Mouse (Mus musculus) retina, postnatal 7 days (tissue): ENCODE measurements at regions not wholly inside any gene's neighbourhood (a gene's known extent, or its start where the extent isn't known, plus 50 kb on each side); places are given as distances from the start of the nearest gene placed in this dataset.

Experiments used
- DNase-seq: peaks from one replicate; pipeline ENCODE4 v3.0.0-alpha.2; 2012; ENCODE audit warnings: low read depth, low spot score

DNA sequence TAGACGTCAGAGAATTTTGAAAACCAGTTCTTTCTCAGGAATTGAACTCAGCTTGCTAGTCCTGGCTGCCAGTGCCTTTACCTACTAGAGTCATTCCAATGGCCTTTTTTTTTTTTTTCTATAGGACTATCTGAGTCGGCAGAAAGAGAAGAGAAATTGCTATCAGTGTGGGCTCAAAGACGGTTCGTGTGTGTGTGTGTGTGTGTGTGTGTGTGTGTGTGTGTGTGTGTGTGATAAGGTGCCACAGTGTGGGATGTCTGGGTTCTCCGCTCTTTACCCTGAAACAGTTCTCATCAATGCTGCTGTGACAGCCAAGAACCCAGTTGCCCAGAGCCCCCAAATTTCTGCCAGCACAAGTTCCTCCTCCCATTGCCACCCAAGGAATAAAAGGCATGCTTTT is 146.1 kb downstream of the Rybp start:
- no peak for DNase-seq

DNA sequence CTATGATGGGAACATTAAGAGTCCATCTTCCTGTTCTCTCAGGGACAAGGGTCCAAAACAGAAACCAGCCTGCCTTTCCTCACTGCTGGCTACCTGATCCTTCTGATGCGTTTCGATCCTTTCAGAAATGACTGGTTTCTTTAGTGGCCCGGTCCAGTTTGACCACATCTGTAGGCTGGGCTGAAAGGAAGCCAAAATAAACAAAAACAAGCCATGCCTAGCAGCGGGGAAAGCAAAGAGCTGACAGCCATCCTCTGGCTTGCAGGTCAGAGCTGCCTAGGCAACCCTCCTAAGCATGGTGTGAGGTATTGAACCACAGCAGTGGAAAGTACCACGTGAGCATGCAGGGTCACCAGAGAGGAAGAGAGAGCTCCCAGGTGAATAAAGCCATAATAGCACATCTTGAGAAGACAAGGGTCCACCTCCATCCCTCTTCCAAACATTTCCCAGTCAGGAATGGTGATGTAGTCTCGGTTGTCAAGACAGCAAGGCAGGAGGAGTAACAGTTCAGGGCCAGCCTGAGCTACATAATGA is 146.6 kb downstream of the Rybp start:
- DNase-seq, result no peak

DNA sequence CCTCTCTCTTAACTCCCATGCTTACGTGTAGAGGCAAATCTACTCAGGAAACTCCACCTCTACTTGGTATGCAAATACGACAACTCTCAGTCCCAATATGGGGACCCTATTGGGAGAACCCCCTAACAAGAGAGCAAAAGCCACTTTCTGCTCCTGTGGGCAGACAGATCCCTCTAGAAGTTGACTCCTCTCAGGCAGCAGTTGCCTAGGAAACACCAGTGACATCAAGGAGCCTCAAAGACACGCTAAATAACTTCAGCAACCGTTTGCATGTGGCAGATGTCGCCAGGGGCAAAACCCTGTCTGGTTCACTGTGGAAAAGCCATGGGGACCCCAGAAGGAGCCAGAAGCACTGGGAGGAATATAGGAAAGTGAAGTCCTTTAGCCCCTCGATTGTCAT is 147.5 kb downstream of the Rybp start:
- no peak for DNase-seq

DNA sequence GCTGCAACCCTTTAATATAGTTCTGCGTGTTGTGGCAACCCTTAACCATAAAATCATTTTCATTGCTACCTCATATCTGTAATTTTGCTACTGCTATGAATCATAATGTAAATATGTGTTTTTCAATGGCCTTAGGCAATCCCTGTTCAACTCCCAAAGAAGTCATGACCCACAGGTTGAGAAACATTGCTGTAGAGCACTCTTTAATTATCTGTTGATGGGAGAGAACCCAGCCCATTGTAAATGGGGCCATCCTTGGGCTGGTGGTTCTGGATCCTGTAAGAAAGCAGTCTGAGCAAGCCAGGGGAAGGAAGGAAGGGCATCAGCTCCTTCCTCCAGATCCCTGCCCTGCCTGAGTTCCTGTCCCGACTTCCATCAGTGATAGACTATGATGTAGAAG is 148.6 kb downstream of the Rybp start:
- DNase-seq, result no peak

DNA sequence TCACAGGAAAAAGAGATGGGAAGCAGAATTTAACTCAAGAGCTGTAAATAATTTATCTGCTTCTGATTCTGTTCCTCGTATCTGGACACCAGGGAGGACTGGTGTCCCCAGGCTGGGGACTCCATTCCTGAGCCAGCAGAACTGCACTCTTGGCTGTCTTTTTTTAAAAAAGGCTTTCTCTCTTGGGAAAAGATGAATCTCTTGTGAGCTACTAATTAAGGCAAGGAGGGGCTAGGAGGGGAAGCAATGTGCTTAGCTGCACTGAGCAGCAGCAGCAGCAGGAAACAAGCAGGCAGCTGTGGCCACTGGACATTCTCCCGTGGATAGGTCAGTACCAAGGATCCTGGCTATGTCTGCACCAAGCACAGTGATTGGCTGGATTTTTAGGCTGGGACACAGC is 152.1 kb downstream of the Rybp start:
- no peak for DNase-seq

DNA sequence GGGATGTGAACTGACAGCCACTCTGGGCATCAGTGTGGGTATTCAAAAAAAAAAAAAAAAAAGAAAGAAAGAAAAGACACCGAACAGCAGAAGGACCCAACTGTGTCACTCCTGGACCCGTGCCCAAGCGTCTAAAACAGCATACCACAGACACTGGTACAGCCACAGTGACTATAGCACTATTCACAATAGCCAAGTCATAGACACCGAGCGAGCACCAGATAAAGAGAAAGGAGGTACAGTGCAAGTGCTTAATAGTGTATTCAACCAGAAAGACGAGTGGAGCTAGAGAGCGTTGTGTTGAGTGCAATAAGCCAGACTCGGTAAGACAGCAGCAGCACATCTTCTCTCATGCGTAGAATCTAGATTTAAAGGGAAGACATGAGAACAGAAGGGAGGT is 153.3 kb downstream of the Rybp start:
- DNase-seq, result no peak

DNA sequence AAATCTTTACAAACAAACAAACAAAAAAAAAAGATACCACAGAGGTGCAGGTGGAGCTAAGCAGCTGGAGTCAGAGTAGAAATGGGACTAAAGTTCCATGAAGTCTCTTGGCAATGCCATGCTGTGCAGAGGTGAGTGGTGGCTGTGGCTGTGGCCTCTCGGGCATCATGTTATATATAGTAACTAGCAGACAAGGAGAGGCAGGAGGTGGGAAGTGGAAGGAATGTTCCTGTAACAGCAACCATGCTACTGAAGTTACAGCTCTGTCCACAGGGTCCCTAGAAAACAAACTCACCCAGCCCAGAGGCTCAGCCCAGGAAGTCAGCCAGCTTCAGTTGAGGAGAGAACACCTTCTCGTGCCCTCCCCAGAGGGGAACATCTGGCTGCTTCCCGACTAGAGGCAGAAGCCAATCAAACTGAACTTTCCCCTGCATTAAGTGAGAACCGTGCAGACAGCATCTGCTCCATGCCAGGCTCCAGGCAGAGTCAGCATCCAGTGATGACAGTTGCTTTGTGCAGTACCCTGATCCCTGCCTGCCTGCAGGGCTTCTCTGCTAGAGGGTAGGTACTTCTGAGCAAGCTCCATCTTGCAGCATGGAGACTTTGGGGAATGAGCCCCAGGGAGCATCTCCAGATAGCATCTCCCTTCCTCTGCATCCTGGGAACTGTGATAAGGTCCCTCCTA is 154.2 kb downstream of the Rybp start:
- DNase-seq, result no peak

DNA sequence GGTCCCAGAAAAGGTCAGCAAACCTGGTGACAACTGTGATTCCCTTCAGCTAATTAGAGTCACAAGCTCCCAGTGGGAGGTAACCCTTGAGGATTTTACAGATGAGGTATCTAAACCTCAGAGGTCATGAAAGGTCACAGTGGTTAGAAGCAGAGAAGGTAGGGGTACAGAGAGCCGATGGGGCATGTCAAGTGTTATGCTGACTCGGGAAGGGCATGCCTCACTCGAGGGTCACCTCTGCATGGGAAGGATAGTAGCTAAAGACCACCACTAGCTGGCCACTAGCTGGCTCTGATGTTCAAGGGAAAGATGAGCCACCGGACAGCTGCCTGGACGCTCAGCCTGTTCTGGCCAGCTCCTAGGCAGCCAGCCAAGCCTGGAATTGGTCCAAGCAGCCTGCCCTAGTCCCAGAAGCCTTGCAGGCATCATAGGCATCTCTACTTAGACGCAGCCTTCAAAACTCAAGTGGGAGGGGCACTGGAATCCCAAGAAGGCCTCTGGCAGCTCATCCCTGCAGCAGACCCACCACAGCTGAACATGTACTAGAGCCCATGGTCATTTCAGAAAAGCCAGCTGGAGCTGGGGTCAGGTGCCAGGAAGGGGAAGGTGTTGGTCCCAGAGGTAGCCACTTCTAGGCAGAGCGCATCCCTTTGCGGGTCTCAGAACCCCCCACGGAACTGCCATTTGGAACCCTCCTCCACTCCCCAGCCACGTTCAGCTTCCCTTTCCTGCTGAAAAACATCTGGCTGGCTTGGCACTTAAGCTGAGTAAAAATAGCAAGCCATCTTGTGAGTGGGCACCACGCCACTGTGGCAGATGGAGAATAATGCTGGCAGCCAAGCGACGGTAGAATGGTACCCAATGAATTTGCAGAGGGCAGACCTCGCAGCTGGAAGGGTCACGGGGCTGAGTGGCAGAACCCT is 159.8 kb downstream of the Rybp start:
- peak; percentile 66 for DNase-seq

DNA sequence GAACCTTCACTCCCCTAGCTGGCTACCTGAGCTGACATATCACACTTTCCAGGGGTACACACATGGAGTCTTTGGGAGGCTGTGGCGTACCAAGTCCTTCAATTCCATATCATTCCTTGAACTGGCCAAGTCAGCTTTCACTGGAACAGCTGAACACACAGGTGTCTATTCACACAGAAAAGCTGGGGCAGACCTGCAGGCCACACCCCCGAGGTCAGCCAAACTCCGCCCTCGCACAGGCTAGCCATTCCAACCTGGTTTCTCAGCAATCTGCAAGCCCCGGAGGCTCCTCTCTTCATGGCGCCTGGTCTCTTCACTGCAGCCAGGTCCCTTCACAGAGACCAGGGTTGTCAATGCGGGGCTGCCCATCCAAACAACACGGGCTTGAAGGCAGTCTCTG is 160.5 kb downstream of the Rybp start:
- no peak for DNase-seq

DNA sequence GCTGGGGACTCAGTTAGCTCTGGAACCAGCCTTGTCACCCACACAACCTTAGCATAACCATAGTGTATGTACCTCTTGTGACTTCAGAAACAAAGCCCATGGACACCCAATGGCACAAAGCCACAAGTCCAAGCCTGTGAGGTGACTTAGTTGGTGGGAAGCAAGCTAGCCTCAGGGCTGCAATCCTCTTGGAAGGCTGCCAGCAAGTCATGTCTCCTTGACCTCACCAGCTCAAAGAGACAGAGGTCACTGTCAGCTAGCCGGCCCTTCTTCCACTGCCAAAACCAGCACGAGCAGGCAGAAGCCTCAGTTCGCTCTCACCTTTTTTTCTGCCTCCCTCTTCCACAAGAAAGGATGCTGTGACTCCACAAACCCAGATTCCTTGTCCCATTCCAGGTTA is 161.0 kb downstream of the Rybp start:
- no peak for DNase-seq

DNA sequence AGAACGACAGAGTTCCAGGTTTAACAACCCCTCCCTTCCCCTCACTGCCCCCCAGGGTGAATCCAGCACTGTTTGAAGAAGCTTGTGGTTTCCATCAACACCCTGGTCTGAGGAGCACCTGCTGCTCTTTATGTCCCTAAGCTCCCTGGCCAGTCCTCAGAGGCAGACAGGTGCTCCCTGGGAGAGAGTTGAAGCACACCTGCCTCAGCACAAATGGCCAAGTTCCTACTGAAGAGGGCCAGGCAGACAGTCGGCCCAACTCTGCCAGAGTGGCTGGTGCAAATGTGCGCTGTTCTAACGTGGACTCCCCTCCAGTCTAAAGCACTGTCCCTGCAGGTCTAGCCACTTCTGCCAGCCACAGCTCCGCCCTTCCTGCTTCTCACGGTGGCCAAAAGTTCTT is 166.0 kb downstream of the Rybp start:
- no peak for DNase-seq

DNA sequence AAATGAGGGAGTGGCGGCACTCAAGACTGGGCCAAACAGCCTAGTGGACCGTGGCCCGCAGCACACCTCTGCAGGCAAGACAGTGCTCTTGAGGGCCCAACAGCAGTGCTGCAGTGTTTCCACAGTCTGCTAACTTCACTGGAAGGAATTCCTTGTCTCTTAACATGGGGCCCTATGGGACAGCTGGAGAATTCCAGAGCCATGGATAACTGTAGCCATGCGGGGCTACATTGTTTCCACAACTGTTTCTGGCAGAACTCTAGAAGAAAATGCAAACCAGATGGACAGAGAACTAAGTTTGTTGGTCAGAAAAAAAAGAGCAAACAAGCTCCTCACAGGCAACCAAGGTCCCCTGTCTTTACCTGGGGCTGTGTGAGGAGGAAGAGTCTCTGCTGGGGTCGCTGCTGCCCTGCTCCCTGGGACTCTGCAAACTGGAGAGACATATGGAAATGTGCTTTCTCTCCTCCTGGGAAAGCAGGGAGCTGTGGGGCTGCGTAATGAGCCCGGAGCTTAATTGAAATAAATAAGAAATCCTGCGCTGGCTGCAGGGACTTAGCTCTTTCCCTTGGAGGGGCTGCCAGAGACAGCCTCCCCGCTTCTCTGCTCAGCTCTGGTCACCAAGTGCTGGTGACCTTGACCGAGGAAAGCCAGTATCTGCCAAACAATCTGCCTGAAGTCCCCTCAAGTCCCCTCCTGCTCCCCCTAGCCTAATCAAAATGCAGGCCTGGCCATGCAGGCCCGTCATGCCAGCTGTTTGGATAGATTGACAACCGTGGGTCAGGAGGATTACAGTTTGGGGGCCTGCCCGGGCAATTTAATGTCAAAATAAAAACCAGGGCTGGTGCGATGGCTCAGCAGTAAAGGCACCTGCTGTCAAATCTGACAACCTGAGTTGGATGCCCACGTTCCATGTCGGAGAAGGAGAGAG is 167.0 kb downstream of the Rybp start:
- no peak for DNase-seq

DNA sequence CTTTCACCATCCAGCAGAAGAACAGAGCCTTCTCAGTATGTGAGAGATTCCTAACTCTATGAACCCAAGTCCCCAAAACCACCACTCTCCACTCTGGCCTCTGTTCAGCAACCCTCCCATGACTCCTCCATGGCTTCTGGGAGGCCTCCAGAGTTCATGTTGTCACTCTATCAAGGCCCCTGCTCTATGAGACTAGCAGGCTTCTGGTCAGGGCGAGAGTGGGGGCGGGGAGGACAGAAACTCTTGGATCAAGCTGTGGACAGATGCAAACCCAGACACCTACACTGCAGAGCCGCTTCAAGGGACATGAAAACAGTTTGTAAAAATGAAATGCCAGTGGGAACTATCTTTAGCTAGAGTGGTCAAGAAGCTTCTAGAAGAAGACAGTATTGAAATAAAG is 170.2 kb downstream of the Rybp start:
- no peak for DNase-seq

DNA sequence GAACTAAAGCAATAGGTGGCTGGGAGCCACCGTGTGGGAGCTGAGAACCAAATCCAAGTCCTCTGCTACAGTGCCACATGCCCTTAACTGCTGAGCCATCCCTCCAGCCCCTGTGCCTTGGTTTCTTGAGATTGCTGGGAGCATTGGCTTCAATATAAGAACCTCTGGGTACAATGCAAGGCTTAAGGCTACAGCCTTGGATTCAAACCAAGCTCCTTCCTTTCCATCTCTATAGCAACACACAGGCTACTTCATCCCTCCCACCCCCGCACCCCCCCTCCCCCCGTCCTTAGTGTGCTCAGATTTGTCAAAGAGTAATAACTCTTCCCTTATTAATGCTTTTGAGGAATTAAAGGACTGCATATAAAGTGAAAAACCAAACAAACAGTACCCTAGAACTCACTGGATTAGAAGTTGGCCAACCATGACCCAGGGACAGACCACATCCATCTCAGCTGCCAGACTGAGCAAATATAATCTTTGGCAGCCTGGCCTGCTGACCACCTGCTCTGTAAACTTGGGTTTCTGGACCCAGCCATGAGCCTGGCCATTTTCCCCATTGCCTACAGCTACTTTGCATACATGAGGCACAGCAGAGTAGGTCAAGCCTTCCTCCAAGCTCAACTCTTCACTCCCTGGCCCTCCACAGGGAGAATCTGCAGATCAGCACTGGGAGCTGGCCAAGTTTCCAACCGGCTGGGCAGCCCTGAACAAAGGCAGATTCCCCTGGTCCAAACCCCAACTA is 173.7 kb downstream of the Rybp start:
- peak; percentile 13 for DNase-seq

DNA sequence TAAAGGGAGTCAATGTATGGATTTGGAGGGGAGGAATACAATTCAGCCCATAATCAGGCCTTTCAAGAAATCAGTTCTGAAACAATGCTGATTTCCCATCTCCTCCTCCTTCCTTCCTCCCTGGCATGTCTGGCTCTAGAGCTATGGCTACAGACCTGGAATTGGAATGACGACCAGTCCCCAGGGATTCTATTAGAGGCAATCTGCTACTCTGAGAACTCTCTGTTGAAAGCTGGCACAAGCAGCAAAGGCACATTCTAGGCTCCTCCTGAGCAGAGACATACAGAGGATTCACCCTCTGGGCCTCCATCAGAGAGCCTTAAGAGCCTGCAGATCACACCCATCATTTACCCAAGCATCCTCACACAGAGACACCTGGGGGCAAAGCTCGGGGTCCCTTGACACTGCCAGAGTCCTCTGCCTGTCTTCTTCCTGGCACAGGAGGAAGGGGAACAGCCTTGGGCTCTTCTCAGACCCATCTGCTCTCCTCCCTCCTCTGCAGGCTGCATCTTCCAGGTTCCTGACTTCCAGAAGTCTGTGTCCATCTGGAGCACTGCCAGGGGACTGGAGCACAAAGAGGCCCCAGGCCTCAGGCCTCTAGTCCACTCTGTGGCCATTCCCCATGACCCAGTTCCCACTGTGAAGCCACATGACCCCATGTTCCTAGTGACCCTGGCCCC is 176.2 kb downstream of the Rybp start:
- no peak for DNase-seq

DNA sequence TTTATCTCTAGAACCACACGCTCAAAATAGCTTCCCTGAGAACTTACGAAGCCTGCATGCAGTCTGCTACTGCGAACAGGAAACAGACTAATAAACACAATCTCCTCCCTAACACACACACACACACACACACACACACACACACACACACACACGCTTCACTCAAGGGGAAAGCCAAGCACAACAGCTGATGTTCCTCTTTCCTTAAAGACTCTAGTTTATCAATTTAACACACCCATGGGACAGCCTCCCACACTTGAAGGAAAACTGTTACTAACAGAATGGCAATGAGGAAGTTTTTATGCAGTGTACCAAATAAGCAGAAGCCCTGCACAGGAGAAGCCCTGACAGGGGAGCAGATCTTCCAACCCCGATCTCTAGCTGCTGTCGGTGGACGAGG is 177.3 kb downstream of the Rybp start:
- no peak for DNase-seq

DNA sequence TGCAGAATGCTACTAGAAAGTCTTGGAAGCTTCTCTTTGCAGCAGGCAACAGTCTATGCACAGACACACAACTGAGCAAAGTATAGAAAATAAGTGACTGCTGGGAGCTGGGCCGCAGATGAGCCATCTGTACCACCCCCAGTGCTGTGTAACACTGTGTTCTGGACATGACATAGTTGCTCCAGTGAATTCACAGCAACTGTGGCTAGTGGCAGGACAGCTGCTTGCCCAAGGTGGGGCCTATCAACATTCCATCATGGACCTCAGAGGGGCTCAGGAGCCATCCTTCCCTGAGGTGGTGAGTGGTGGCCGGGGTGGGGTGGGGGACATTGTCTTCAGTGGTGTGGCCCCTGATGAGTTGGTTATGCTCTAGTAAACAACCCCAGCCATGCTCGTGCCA is 177.9 kb downstream of the Rybp start:
- no peak for DNase-seq

DNA sequence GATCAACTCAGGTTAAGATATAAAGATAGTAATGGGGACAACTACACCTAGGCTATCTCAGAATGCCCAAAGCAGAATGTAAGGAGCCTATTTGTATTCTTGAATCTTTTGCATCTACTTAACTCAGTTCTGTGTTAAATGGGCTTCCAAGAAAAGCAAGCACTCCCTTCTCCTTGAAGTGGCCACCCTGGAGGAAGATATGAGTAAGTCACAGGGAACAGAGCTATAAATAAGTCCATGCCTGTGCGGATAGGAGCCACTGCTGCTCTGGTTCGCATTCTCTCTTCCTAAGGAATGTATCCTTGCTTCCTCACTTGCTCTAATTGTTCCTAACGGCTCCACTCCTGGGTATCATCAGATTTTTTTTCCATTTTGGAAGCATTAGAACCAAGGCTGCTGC is 179.8 kb downstream of the Rybp start:
- no peak for DNase-seq

DNA sequence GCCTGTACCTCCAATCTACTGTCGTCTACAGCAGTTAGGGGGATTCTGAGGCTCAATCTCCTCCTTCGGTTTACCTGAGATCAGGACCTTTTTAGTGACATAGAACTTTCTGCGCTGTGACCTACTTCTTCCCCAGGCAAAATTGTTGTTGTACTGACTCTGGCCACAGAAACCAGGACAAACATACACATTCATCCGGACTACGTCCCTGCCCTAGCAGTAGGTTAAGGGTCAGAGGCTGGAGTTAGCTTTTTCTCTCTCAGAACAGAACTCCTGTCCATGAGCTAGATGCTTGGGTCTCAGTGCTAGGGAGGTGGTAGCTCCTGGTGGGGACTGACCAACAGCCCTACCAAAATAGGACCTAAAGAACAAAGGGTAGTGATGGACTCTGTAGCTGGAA is 180.2 kb downstream of the Rybp start:
- DNase-seq, result no peak

DNA sequence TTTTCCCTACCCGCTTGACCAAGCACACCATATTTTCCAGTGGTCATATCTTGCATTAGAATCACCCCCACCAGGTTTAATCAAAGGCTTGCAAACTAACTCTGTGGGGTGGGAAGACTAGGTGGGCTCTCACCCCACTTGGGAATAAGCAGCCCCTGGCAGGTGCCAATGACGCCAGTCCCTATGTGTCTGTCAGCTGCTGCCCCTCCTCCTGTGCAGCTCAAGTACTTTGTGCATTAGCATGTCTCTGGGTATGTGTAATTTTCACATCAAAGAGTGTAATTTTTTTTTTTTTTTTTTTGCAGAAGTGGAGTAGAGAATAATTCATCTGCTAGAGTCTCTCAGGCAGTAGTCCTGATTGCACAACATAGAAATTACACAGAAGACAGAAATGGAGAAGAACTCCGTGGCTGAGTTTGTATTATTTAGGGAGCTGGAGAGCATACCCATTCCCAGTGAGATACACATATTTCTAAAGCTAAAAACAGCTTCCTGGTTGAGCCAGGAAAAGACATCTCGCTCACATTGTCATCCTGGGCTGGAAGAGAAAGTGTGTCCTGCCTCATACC is 186.6 kb downstream of the Rybp start:
- DNase-seq, result no peak
